In the genomic region with DNA sequence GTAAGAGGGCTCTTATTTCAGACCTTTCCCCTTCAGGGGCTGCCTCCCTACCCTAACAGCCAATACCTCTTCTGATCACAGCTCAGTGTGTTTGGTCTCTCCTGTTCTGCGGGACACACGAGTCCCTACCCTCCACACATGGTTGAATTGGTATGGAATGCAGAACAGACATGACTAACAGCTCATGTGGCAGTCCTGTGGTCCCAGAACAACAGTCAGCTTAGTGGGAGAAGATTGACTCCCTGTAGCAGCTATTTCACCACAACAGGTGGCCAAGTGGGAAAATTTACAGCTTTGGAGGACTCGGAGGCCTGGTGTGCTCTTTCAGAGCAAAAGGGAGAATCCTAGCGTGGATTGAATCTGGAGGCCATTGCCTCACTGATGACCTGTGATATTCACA, we compare ENCODE assay signal across 19 mouse cellular contexts. TPM values are rescaled to one million over a fixed set of nuclear protein-coding genes. Genes with fewer than 3 reads are reported as not detected.
A peak's percentile ranks its signal among the peaks of the same experiment; 100 is the strongest.
DNase-seq lines count a peak whose midpoint lies in the region; ATAC-seq and TF ChIP-seq lines count a peak whose summit lies in the region.
"Had no signal": no experiment of that assay in that cellular context is flagged by ENCODE, and none has a peak within 500 bp of the region (broad histone marks: within the 10 kb centered on the region; RNA-seq: fewer than 3 reads in every experiment).

No protein-coding gene starts in this region.

- in situ Hi-C loops in Patski (cut with MboI; ENCODE audit: low pct_unique_long_range_greater_than_20kb) = loop anchor here (5.0 to 25.0 kb wide), 3 partner anchors 106 to 606 kb away; a partner anchor contains a TSS

- H3K9ac ChIP-seq in embryonic facial prominence, embryonic 14.5 days (ENCODE audit: low read depth, low read length) = no peak overlapping the region
- H3K9ac ChIP-seq in limb, embryonic 14.5 days (ENCODE audit: low read depth, low read length, severe bottlenecking) = no peak overlapping the region
- H3K9ac ChIP-seq: embryonic facial prominence, embryonic 12.5 days; forebrain, embryonic 12.5 days; forebrain, embryonic 15.5 days; heart, embryonic 12.5 days; heart, embryonic 15.5 days; hindbrain, embryonic 13.5 days had no signal

- H3K27ac ChIP-seq in embryonic facial prominence, embryonic 14.5 days (replicated peaks; ENCODE audit: low read depth, low read length) = no peak overlapping the region
- no peak overlapping the region for H3K27ac ChIP-seq in embryonic facial prominence, embryonic 10.5 days (replicated peaks)
- no peak overlapping the region for H3K27ac ChIP-seq in limb, embryonic 14.5 days (replicated peaks; ENCODE audit: low read depth, low read length)
- H3K27ac ChIP-seq: embryonic facial prominence, embryonic 12.5 days; forebrain, embryonic 12.5 days; forebrain, embryonic 15.5 days; heart, embryonic 15.5 days; hindbrain, embryonic 10.5 days; hindbrain, embryonic 13.5 days had no signal

- no peak overlapping the region for H3K4me3 ChIP-seq in embryonic facial prominence, embryonic 14.5 days (ENCODE audit: low read depth, low read length)
- H3K4me3 ChIP-seq in embryonic facial prominence, embryonic 10.5 days = no peak overlapping the region
- H3K4me3 ChIP-seq in limb, embryonic 14.5 days (replicated peaks; ENCODE audit: low read length) = no peak overlapping the region
- H3K4me3 ChIP-seq: embryonic facial prominence, embryonic 12.5 days; erythroblast, embryonic 14.5 days; forebrain, embryonic 12.5 days; forebrain, embryonic 15.5 days; heart, embryonic 12.5 days; heart, embryonic 15.5 days; hindbrain, embryonic 10.5 days; hindbrain, embryonic 13.5 days had no signal

- POLR2A ChIA-PET in Patski (lab: Charles Lee) = interaction anchor here (0.7 to 1.3 kb wide), 5 partner anchors 14 to 540 kb away, joined by 3 to 4 read pairs (median 3); no protein-coding TSS in a partner anchor

- CTCF ChIA-PET in Patski (lab: Charles Lee) = interaction anchor here (0.7 to 2.7 kb wide), 7 partner anchors 10 to 251 kb away, joined by 3 to 21 read pairs (median 5); a partner anchor contains a TSS

- no peak for TF ChIP-seq POLR2A in limb, embryonic 14.5 days (IDR thresholded peaks at IDR 0.05; ENCODE audit: borderline replicate concordance, extremely low read depth, insufficient read depth, insufficient read length)

- DNase-seq in embryonic facial prominence, embryonic 14.5 days (ENCODE audit: low spot score) = peak; percentile 47
- no peak for DNase-seq in embryonic facial prominence, embryonic 10.5 days (ENCODE audit: low spot score)
- DNase-seq in 3T3-L1 (ENCODE audit: low read depth, low spot score) (peak; percentile 27), Patski (ENCODE audit: low read depth, low spot score) (peak; percentile 92)
- no peak for DNase-seq in limb, embryonic 14.5 days (ENCODE audit: low spot score)
- DNase-seq in thymus, postnatal 10 days (ENCODE audit: low spot score in 2 of 2) = no peak
- DNase-seq in kidney, postnatal 4 days = no peak
- DNase-seq: gastrocnemius, postnatal 25 days had no signal

- no peaks in the 10 kb centered on the region for H3K9me3 ChIP-seq in embryonic facial prominence, embryonic 14.5 days (ENCODE audit: control insufficient read depth, low read length)
- no peaks in the 10 kb centered on the region for H3K9me3 ChIP-seq in embryonic facial prominence, embryonic 10.5 days
- H3K9me3 ChIP-seq in limb, embryonic 14.5 days (ENCODE audit: control insufficient read depth, low read length) = no peaks in the 10 kb centered on the region
- H3K9me3 ChIP-seq: embryonic facial prominence, embryonic 12.5 days; forebrain, embryonic 12.5 days; forebrain, embryonic 15.5 days; heart, embryonic 12.5 days; heart, embryonic 15.5 days; hindbrain, embryonic 10.5 days; hindbrain, embryonic 13.5 days had no signal

- no peaks in the 10 kb centered on the region for H3K27me3 ChIP-seq in embryonic facial prominence, embryonic 14.5 days (replicated peaks; ENCODE audit: control insufficient read depth, insufficient read depth, low read length)
- H3K27me3 ChIP-seq in embryonic facial prominence, embryonic 10.5 days (replicated peaks; ENCODE audit: low read depth, poor library complexity, severe bottlenecking) = peaks cover 16% of the 10 kb centered on the region; the same call in 1 of the 2 replicates
- H3K27me3 ChIP-seq in Patski = no peaks in the 10 kb centered on the region
- H3K27me3 ChIP-seq in limb, embryonic 14.5 days (ENCODE audit: control insufficient read depth, insufficient read depth, low read length) = no peaks in the 10 kb centered on the region
- H3K27me3 ChIP-seq: embryonic facial prominence, embryonic 12.5 days; forebrain, embryonic 15.5 days; heart, embryonic 15.5 days; hindbrain, embryonic 13.5 days had no signal

- H3K4me1 ChIP-seq in embryonic facial prominence, embryonic 14.5 days (ENCODE audit: control insufficient read depth, insufficient read depth, low read length) = no peaks in the 10 kb centered on the region; the same call in 1 of the 2 replicates
- no peaks in the 10 kb centered on the region; the same call in 1 of the 2 replicates for H3K4me1 ChIP-seq in embryonic facial prominence, embryonic 10.5 days
- H3K4me1 ChIP-seq in limb, embryonic 14.5 days (ENCODE audit: control insufficient read depth, insufficient read depth, low read length) = 0 out of 2 replicates have a peak, but pooled peaks cover 3% of the 10 kb centered on the region
- H3K4me1 ChIP-seq: embryonic facial prominence, embryonic 12.5 days; heart, embryonic 12.5 days; heart, embryonic 15.5 days had no signal

- TF ChIP-seq CTCF in Patski (IDR thresholded peaks at IDR 0.05) = no peak

- ATAC-seq in embryonic facial prominence, embryonic 14.5 days (ENCODE audit: low read depth) = peak; percentile 48; the same call in 1 of the 2 replicates
- ATAC-seq in Patski = peak; percentile 93
- peak; percentile 56 for ATAC-seq in limb, embryonic 14.5 days (ENCODE audit: low FRiP score, low read depth)
- ATAC-seq in megakaryocyte-erythroid progenitor cell, adult 5-6 weeks (replicated peaks; ENCODE audit: low FRiP score, low TSS enrichment, poor library complexity, severe bottlenecking) = no peak

- no peak overlapping the region for H3K4me2 ChIP-seq in embryonic facial prominence, embryonic 14.5 days (ENCODE audit: low read depth, low read length)
- H3K4me2 ChIP-seq in limb, embryonic 14.5 days (replicated peaks; ENCODE audit: low read depth, low read length, severe bottlenecking) = no peak overlapping the region
- H3K4me2 ChIP-seq: embryonic facial prominence, embryonic 12.5 days; forebrain, embryonic 12.5 days; forebrain, embryonic 15.5 days; heart, embryonic 12.5 days; heart, embryonic 15.5 days; hindbrain, embryonic 13.5 days had no signal

- 72% methylated on average over 4 of the region's 4 CpGs for WGBS in embryonic facial prominence, embryonic 14.5 days
- WGBS in embryonic facial prominence, embryonic 10.5 days = 87% methylated on average over 4 of the region's 4 CpGs
- WGBS in limb, embryonic 14.5 days = 59% methylated on average over 4 of the region's 4 CpGs

- no peaks in the 10 kb centered on the region for H3K36me3 ChIP-seq in embryonic facial prominence, embryonic 14.5 days (ENCODE audit: control insufficient read depth, insufficient read depth, low read length)
- H3K36me3 ChIP-seq in embryonic facial prominence, embryonic 10.5 days (replicated peaks) = no peaks in the 10 kb centered on the region
- no peaks in the 10 kb centered on the region for H3K36me3 ChIP-seq in limb, embryonic 14.5 days (ENCODE audit: control insufficient read depth, insufficient read depth, low read length)
- H3K36me3 ChIP-seq: embryonic facial prominence, embryonic 12.5 days; forebrain, embryonic 12.5 days; forebrain, embryonic 15.5 days; heart, embryonic 12.5 days; heart, embryonic 15.5 days; hindbrain, embryonic 10.5 days; hindbrain, embryonic 13.5 days had no signal

RNA-seq across cellular contexts. Expression of a gene that starts 6.4 kb away (rescaled TPM):
- 14.9 and 15.4 TPM in 2 replicates for polyA plus RNA-seq in embryonic facial prominence, embryonic 14.5 days (2014; fragmentation: Nextera tagmentation; extraction: Ambion mirVana)
- 6.7 and 7.8 TPM in 2 replicates for polyA plus RNA-seq in embryonic facial prominence, embryonic 10.5 days (2016; fragmentation: Nextera tagmentation; extraction: Ambion mirVana)
- 4.3 TPM for polyA plus RNA-seq in Patski (2021)
- polyA plus RNA-seq in limb, embryonic 14.5 days (2012; rRNA removed) = 6.4 and 7.1 TPM in 2 replicates
- polyA plus RNA-seq in limb, embryonic 14.5 days (2014; fragmentation: Nextera tagmentation; extraction: Ambion mirVana) = 12.0 and 12.9 TPM in 2 replicates
- 2.1 and 4.5 TPM in 2 replicates for total RNA-seq in megakaryocyte-erythroid progenitor cell, adult 5-6 weeks (2014; fragmentation: Nextera tagmentation)
- 3.4 and 7.2 TPM in 2 replicates for total RNA-seq in megakaryocyte-erythroid progenitor cell, adult 5-6 weeks (2017)
- total RNA-seq: MEL had no signal
- polyA plus RNA-seq: CD4-positive, CD25-positive, alpha-beta regulatory T cell, adult 4 months had no signal

Comparison
In these comparisons a context has a peak if more than half of its experiments do, and no peak if none do; other contexts are left out.
1. DNase-seq: peak in embryonic facial prominence, embryonic 14.5 days (single experiment), 3T3-L1 (single experiment) and Patski (single experiment); none in embryonic facial prominence, embryonic 10.5 days (single experiment), limb, embryonic 14.5 days (single experiment), thymus, postnatal 10 days (0 of 2) and kidney, postnatal 4 days (0 of 2).